Comparison of ENCODE assay signal across 23 mouse cellular contexts in genomic region chr10:71044410-71044809, GRCm38 (mm10).
DNase-seq lines count a peak whose midpoint lies in the region; ATAC-seq and TF ChIP-seq lines count a peak whose summit lies in the region.
"Had no signal": no experiment of that assay in that cellular context is flagged by ENCODE, and none has a peak within 500 bp of the region (broad histone marks: within the 10 kb centered on the region; RNA-seq: fewer than 3 reads in every experiment).

No protein-coding gene starts in this region.

- H3K27me3 ChIP-seq in forebrain, embryonic 13.5 days: no peaks in the 10 kb centered on the region
- H3K27me3 ChIP-seq in forebrain, embryonic 11.5 days (ENCODE audit: control insufficient read depth, insufficient read depth, low read length): no peaks in the 10 kb centered on the region
- H3K27me3 ChIP-seq in heart, embryonic 12.5 days (replicated peaks): no peaks in the 10 kb centered on the region
- H3K27me3 ChIP-seq: heart, embryonic 15.5 days; hindbrain, embryonic 13.5 days; intestine, embryonic 15.5 days had no signal

- TF ChIP-seq CTCF in brain, embryonic 14.5 days (IDR thresholded peaks at IDR 0.05; ENCODE audit: borderline replicate concordance, extremely low read depth, insufficient read depth, insufficient read length): no peak

- no peak overlapping the region for H3K4me3 ChIP-seq in forebrain, embryonic 13.5 days
- H3K4me3 ChIP-seq in forebrain, embryonic 11.5 days (ENCODE audit: low read depth, low read length): no peak overlapping the region
- H3K4me3 ChIP-seq in heart, embryonic 12.5 days: no peak overlapping the region
- H3K4me3 ChIP-seq: heart, embryonic 15.5 days; hindbrain, embryonic 10.5 days; hindbrain, embryonic 13.5 days; intestine, embryonic 15.5 days had no signal

- no peaks in the 10 kb centered on the region for H3K9me3 ChIP-seq in forebrain, embryonic 13.5 days (replicated peaks)
- no peaks in the 10 kb centered on the region for H3K9me3 ChIP-seq in forebrain, embryonic 11.5 days (ENCODE audit: control insufficient read depth, low read length)
- H3K9me3 ChIP-seq in heart, embryonic 12.5 days (replicated peaks): peaks cover 4% of the 10 kb centered on the region; the same call in 1 of the 2 replicates
- H3K9me3 ChIP-seq: heart, embryonic 15.5 days; hindbrain, embryonic 10.5 days; hindbrain, embryonic 13.5 days; intestine, embryonic 15.5 days had no signal

- H3K4me2 ChIP-seq in forebrain, embryonic 13.5 days: no peak overlapping the region
- no peak overlapping the region for H3K4me2 ChIP-seq in forebrain, embryonic 11.5 days (ENCODE audit: low read depth, low read length, severe bottlenecking)
- no peak overlapping the region for H3K4me2 ChIP-seq in heart, embryonic 12.5 days
- H3K4me2 ChIP-seq: heart, embryonic 11.5 days; heart, embryonic 15.5 days; hindbrain, embryonic 13.5 days; intestine, embryonic 15.5 days had no signal

- H3K27ac ChIP-seq in forebrain, embryonic 13.5 days: no peak overlapping the region
- no peak overlapping the region for H3K27ac ChIP-seq in forebrain, embryonic 11.5 days (ENCODE audit: low read depth, low read length)
- no peak overlapping the region for H3K27ac ChIP-seq in heart, embryonic 12.5 days (ENCODE audit: poor library complexity, severe bottlenecking)
- H3K27ac ChIP-seq: heart, embryonic 15.5 days; hindbrain, embryonic 10.5 days; hindbrain, embryonic 13.5 days; intestine, embryonic 15.5 days had no signal

- H3K4me1 ChIP-seq in forebrain, embryonic 13.5 days: 0 out of 2 replicates have a peak, but pooled peaks cover 13% of the 10 kb centered on the region
- no peaks in the 10 kb centered on the region for H3K4me1 ChIP-seq in forebrain, embryonic 11.5 days (replicated peaks; ENCODE audit: control insufficient read depth, insufficient read depth, low read length)
- 0 out of 2 replicates have a peak, but pooled peaks cover 3% of the 10 kb centered on the region for H3K4me1 ChIP-seq in heart, embryonic 12.5 days (replicated peaks)
- H3K4me1 ChIP-seq: heart, embryonic 15.5 days; hindbrain, embryonic 10.5 days; intestine, embryonic 15.5 days had no signal

- 52% methylated on average over 1 of the region's 1 CpGs for WGBS in forebrain, embryonic 13.5 days
- 82% methylated on average over 1 of the region's 1 CpGs for WGBS in forebrain, embryonic 11.5 days
- 82% methylated on average over 1 of the region's 1 CpGs for WGBS in heart, embryonic 12.5 days

- no peak overlapping the region for H3K9ac ChIP-seq in forebrain, embryonic 13.5 days
- no peak overlapping the region for H3K9ac ChIP-seq in forebrain, embryonic 11.5 days (ENCODE audit: low read length)
- H3K9ac ChIP-seq in heart, embryonic 12.5 days: no peak overlapping the region
- H3K9ac ChIP-seq: heart, embryonic 15.5 days; hindbrain, embryonic 13.5 days; intestine, embryonic 15.5 days had no signal

- no peak for TF ChIP-seq POLR2A in brain, embryonic 14.5 days (IDR thresholded peaks at IDR 0.05; ENCODE audit: borderline replicate concordance, extremely low read depth, insufficient read depth, insufficient read length, poor library complexity, severe bottlenecking)

- no peaks in the 10 kb centered on the region for H3K36me3 ChIP-seq in forebrain, embryonic 13.5 days (ENCODE audit: poor library complexity, severe bottlenecking)
- H3K36me3 ChIP-seq in forebrain, embryonic 11.5 days (ENCODE audit: control insufficient read depth, insufficient read depth, low read length): no peaks in the 10 kb centered on the region
- peaks cover 3% of the 10 kb centered on the region for H3K36me3 ChIP-seq in heart, embryonic 12.5 days
- H3K36me3 ChIP-seq: heart, embryonic 15.5 days; hindbrain, embryonic 10.5 days; hindbrain, embryonic 13.5 days; intestine, embryonic 15.5 days had no signal

- DNase-seq in forebrain, embryonic 11.5 days (ENCODE audit: low spot score): no peak
- peak; percentile 74 for DNase-seq in heart, adult 11 months
- peak; percentile 50 for DNase-seq in brain, embryonic 14.5 days (ENCODE audit: low read depth)
- no peak for DNase-seq in yolk sac, embryonic 10.5 days (ENCODE audit: low spot score)
- DNase-seq: adrenal gland, adult 8-10 months; adrenal gland, postnatal 25 days; cerebellum, adult 18-20 months; cerebellum, adult 9-10 months; cerebellum, postnatal 14 days; gastrocnemius, postnatal 10 days; gastrocnemius, postnatal 36 days; heart, postnatal 10 days; heart, postnatal 36 days; kidney, adult 18-20 months had no signal

- peak; percentile 61; the same call in 1 of the 2 replicates for ATAC-seq in forebrain, embryonic 13.5 days
- ATAC-seq in forebrain, embryonic 11.5 days (replicated peaks; ENCODE audit: low FRiP score): no peak
- ATAC-seq in heart, embryonic 12.5 days (ENCODE audit: insufficient number of reproducible peaks, low FRiP score): no peak
- ATAC-seq: activated CD4-positive, CD25-positive, alpha-beta regulatory T cell, adult 4 months; hindbrain, embryonic 16.5 days; intestine, embryonic 15.5 days had no signal

Comparison
In these comparisons a context has a peak if more than half of its experiments do, and no peak if none do; other contexts are left out.
1. DNase-seq: peak in heart, adult 11 months (single experiment) and brain, embryonic 14.5 days (single experiment); none in forebrain, embryonic 11.5 days (single experiment) and yolk sac, embryonic 10.5 days (single experiment).